Mouse (Mus musculus): ENCODE measurements around the gene Bahcc1. TPM values are rescaled to one million over a fixed set of nuclear protein-coding genes. Genes with fewer than 3 reads are reported as not detected.
A peak's percentile ranks its signal among the peaks of the same experiment; 100 is the strongest.

The Bahcc1 gene
- total and polyA plus RNA-seq, 2 experiments from 2014 or later: 9.1 to 31.1 TPM

GRCm38 (mm10) chr11:120307132-120307413 lies 74.3 kb downstream of the Bahcc1 start:
- TF ChIP-seq CTCF (IDR thresholded peaks at IDR 0.05; ENCODE audit: low read depth): no peak
- no peak overlapping the region for H3K9ac ChIP-seq (replicated peaks; ENCODE audit: low read length)
- H3K36me3 ChIP-seq (ENCODE audit: insufficient read depth, low read length): no peaks in the 10 kb centered on the region
- peaks cover 28% of the 10 kb centered on the region for H3K4me1 ChIP-seq (ENCODE audit: insufficient read depth, low read length)
- H3K4me2 ChIP-seq (ENCODE audit: low read depth, low read length): 0 out of 2 replicates have a peak overlapping the region, but pooled peaks have one; percentile 17
- no peak for DNase-seq (ENCODE audit: low spot score)
- no peaks in the 10 kb centered on the region for H3K9me3 ChIP-seq (ENCODE audit: low read length)
- WGBS: 13% methylated on average over 5 of the region's 5 CpGs
- no peak for ATAC-seq
- H3K4me3 ChIP-seq (ENCODE audit: low read length): no peak overlapping the region
- H3K27ac ChIP-seq: no peak overlapping the region
- no peaks in the 10 kb centered on the region for H3K27me3 ChIP-seq (ENCODE audit: insufficient read depth, low read length)

DNA sequence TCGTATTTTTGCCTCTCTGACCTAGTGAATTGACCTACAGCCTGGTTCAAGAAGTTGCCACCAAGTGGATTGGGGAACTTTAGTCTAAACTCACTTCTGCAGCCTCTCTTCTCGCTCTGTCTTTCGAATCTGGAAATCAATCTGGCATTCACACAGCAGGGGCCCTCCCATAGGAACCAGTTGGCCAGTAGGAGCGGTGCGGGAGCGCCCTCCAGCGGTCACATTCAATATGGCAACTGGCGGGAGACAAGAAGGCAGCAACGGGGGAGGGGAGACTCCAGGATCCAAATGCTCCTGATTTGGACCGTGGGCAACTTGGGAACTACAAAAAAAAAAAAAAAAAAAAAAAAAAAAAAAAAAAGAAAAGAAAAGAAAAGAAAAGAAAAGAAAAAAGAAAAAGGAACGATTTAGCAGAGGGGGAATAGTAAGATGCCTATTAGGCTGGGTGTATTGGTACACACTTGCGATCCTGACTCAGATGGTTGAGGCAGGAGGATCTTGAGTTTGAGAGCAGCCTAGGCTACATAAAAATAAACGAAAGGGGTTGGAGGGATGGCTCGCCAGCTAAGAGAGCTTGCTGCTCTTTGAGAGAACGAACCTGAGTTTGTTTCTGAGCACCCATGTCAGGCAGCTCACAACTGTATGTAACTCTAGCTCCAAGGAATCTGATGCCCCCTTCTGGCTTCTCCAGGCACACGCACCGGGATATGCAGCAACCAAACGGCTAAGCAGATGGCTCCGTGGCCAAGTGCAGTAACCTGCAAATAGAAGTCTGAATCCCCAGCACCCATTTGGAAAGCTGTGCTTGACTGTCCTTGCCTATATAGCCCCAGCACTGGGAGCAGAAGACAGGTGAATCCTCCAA lies 75.1 kb downstream of the Bahcc1 start:
- Histone ChIP-seq H3K27me3 (ENCODE audit: insufficient read depth, low read length) (no peaks in the 10 kb centered on the region), H3K9ac (replicated peaks; ENCODE audit: low read length) (no peak overlapping the region), H3K36me3 (ENCODE audit: insufficient read depth, low read length) (no peaks in the 10 kb centered on the region), H3K4me3 (ENCODE audit: low read length) (no peak overlapping the region), H3K4me2 (ENCODE audit: low read depth, low read length) (0 out of 2 replicates have a peak overlapping the region, but pooled peaks have one; percentile 17), H3K27ac (no peak overlapping the region), H3K4me1 (ENCODE audit: insufficient read depth, low read length) (peaks cover 28% of the 10 kb centered on the region), H3K9me3 (ENCODE audit: low read length) (no peaks in the 10 kb centered on the region)
- DNase-seq (ENCODE audit: low spot score) (peak; percentile 97), ATAC-seq (no peak)
- 6% methylated on average over 19 of the region's 19 CpGs for WGBS
- TF ChIP-seq CTCF (IDR thresholded peaks at IDR 0.05; ENCODE audit: low read depth): peak; percentile 93

- H3K9ac ChIP-seq (replicated peaks; ENCODE audit: low read length): no peak overlapping the region
- DNase-seq (ENCODE audit: low spot score) (no peak), ATAC-seq (no peak)
- WGBS: 53% methylated on average over 15 of the region's 15 CpGs
- H3K4me1 ChIP-seq (ENCODE audit: insufficient read depth, low read length): peaks cover 28% of the 10 kb centered on the region
- H3K36me3 ChIP-seq (ENCODE audit: insufficient read depth, low read length): no peaks in the 10 kb centered on the region
- no peak overlapping the region for H3K4me2 ChIP-seq (ENCODE audit: low read depth, low read length)
- no peak for TF ChIP-seq CTCF (IDR thresholded peaks at IDR 0.05; ENCODE audit: low read depth)
- H3K4me3 ChIP-seq (ENCODE audit: low read length): no peak overlapping the region
- H3K27me3 ChIP-seq (ENCODE audit: insufficient read depth, low read length): no peaks in the 10 kb centered on the region
- H3K9me3 ChIP-seq (ENCODE audit: low read length): no peaks in the 10 kb centered on the region
- H3K27ac ChIP-seq: no peak overlapping the region
Measured at GRCm38 (mm10) chr11:120308441-120309320, 75.9 kb downstream of the Bahcc1 start.

GRCm38 (mm10) chr11:120310813-120311312 lies 78.1 kb downstream of the Bahcc1 start:
- Histone ChIP-seq H3K36me3 (ENCODE audit: insufficient read depth, low read length) (no peaks in the 10 kb centered on the region), H3K9ac (replicated peaks; ENCODE audit: low read length) (peak overlapping the region; percentile 55), H3K27ac (peak overlapping the region; percentile 81), H3K9me3 (ENCODE audit: low read length) (no peaks in the 10 kb centered on the region), H3K4me3 (ENCODE audit: low read length) (peak overlapping the region; percentile 38), H3K27me3 (ENCODE audit: insufficient read depth, low read length) (no peaks in the 10 kb centered on the region), H3K4me1 (ENCODE audit: insufficient read depth, low read length) (peaks cover 28% of the 10 kb centered on the region; the same call in 1 of the 2 replicates), H3K4me2 (ENCODE audit: low read depth, low read length) (peak overlapping the region; percentile 70)
- peak; percentile 91 for ATAC-seq
- DNase-seq (ENCODE audit: low spot score): peak; percentile 97
- TF ChIP-seq CTCF (IDR thresholded peaks at IDR 0.05; ENCODE audit: low read depth): no peak
- 4% methylated on average over 45 of the region's 45 CpGs for WGBS

DNA sequence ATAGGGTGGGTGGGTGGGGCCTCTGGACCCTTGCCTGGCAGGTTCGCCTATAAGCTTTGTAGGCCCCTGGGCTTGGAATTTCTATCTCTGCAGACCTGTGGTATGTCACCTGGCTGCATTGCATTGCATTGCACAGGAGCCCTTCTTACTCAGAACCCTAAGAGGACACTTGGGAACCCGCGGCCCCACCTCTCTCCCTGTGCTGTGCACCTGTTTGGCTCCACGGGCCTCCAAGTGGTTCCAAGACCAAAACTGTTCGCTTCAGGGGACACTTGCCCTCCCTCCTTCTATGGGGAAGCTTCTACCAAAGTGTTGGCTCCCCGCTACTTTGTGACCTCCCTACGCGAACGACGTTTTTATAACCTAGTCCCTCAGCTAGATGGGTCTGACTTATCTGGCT lies 78.8 kb downstream of the Bahcc1 start:
- H3K4me1 ChIP-seq (ENCODE audit: insufficient read depth, low read length): peaks cover 27% of the 10 kb centered on the region; the same call in 1 of the 2 replicates
- 0 out of 2 replicates have a peak, but pooled peaks have one; percentile 0 for TF ChIP-seq CTCF (IDR thresholded peaks at IDR 0.05; ENCODE audit: low read depth)
- no peaks in the 10 kb centered on the region for H3K36me3 ChIP-seq (ENCODE audit: insufficient read depth, low read length)
- DNase-seq (ENCODE audit: low spot score) (no peak), ATAC-seq (no peak)
- no peaks in the 10 kb centered on the region for H3K9me3 ChIP-seq (ENCODE audit: low read length)
- H3K9ac ChIP-seq (replicated peaks; ENCODE audit: low read length): peak overlapping the region; percentile 55
- H3K4me3 ChIP-seq (ENCODE audit: low read length): peak overlapping the region; percentile 38; the same call in 1 of the 2 replicates
- 53% methylated on average over 10 of the region's 10 CpGs for WGBS
- H3K4me2 ChIP-seq (ENCODE audit: low read depth, low read length): peak overlapping the region; percentile 70
- H3K27ac ChIP-seq: peak overlapping the region; percentile 81
- H3K27me3 ChIP-seq (ENCODE audit: insufficient read depth, low read length): no peaks in the 10 kb centered on the region

DNA sequence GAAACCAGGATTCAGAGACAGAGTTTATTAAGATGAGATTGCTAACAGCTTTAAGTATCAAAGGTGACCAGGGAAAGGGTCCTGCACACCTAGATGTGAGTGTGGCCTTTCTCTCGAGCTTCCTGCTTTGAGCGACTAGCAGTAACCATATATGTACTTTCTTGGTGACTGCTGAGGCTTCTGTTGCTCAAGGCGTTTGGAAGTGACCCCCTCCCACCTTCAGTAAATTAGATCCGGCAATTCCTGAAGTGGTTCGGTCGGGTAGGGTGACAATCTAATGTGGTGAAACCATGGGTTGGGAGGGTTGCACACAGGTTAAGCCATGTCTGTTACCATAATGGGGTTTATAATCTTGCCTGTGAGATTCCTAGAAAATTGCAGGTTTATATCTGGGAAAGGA lies 79.3 kb downstream of the Bahcc1 start:
- ATAC-seq (no peak), DNase-seq (ENCODE audit: low spot score) (no peak)
- no peaks in the 10 kb centered on the region for H3K36me3 ChIP-seq (ENCODE audit: insufficient read depth, low read length)
- no peak overlapping the region for H3K9ac ChIP-seq (replicated peaks; ENCODE audit: low read length)
- 78% methylated on average over 6 of the region's 6 CpGs for WGBS
- TF ChIP-seq CTCF (IDR thresholded peaks at IDR 0.05; ENCODE audit: low read depth): no peak
- H3K9me3 ChIP-seq (ENCODE audit: low read length): no peaks in the 10 kb centered on the region
- H3K27me3 ChIP-seq (ENCODE audit: insufficient read depth, low read length): no peaks in the 10 kb centered on the region
- no peak overlapping the region for H3K4me2 ChIP-seq (ENCODE audit: low read depth, low read length)
- no peak overlapping the region for H3K4me3 ChIP-seq (ENCODE audit: low read length)
- H3K4me1 ChIP-seq (ENCODE audit: insufficient read depth, low read length): peaks cover 29% of the 10 kb centered on the region; the same call in 1 of the 2 replicates
- H3K27ac ChIP-seq: no peak overlapping the region

Data from hindbrain, postnatal 0 days (tissue).